Mouse (Mus musculus): ENCODE measurements around the gene Tmprss11d.

Gene Tmprss11d

GRCm38 (mm10) chr5:86373320-86373719, at the start of gene Tmprss11d:
Gene Tmprss11d, minus strand, starts transcription at chr5:86373420.
- no peak for DNase-seq

DNA sequence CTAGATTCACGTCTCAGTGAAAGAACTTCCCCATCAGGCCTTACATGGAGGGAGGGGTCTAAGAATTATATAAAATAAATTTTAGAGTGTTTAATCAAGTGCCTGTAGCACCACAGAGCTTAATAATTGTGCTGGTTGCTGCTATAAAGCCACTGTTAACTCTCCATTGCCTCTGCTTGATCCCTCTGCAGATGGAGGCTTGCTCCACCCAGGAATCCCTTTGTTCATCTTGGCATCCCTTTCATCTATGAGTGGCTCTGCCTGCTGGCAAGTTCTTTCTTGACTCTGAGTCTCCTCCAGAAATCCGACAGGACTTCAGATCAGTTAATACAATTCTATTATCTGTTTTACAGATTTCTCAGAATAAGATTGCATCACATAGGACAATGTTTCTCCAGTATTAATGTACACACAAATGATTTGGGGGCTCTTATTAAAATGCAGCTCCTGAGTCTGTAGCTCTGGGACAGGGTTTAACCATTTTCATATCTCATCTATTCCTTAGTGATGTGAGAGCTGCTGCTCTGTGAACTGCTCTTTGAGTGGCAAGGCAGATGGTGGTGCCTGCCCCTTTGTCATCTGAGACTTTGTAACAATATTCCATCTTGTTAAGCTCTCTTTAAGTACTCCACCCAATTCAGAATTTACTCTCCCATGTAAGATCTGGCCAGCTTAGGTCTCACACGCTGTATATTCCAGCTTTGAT, 48.3 kb upstream of the Tmprss11d start:
- no peak for DNase-seq

GRCm38 (mm10) chr5:86419494-86419893, 46.3 kb upstream of the Tmprss11d start:
- DNase-seq, result no peak

DNA sequence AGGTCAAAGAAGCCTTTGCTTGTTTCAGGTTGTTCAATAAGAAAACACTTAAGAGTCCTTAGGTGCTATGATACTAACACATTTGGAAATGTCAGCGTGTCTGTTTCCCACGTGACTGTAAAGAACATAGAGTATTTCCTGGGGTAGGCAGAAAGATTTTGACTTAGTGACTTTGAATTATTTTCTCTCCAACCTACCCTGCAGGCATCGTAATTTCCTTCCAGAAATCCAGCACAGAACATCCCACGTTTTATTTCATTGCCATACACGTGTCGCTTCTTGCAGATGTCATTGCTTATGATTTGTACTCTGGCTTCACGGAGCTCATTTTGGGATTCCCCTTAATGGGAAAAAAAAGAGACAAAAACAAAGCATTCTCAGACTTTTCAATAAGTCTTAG, 41.1 kb upstream of the Tmprss11d start:
- no peak for DNase-seq

GRCm38 (mm10) chr5:86410815-86411214, 37.6 kb upstream of the Tmprss11d start:
- DNase-seq, result no peak

DNA sequence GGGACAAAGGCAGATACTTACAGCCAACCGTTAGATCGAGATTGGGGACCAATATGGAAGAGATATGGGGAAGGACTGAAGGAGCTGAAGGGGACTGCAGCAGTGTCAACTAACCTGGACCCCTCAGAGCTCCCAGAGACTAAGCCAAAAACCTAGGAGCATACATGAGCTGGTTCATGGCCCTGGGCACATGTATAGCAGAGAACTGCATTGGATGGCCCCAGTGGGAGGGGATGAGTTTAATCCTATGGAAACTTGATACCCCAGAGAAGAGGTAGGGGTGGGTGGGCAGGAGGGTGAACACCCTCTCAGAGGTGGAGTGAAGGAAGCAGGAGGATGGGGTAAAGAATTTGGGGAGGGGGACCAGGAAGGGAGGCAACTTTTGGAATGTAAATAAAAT, 34.7 kb upstream of the Tmprss11d start:
- no peak for DNase-seq

- no peak for DNase-seq
Measured at GRCm38 (mm10) chr5:86407191-86407590, 34.0 kb upstream of the Tmprss11d start.

- no peak for DNase-seq
Measured at GRCm38 (mm10) chr5:86359412-86359985, 13.7 kb downstream of the Tmprss11d start.

GRCm38 (mm10) chr5:86352966-86353365, 20.3 kb downstream of the Tmprss11d start:
- DNase-seq, result no peak

- peak; percentile 3 for DNase-seq
Measured at GRCm38 (mm10) chr5:86318018-86318956, 54.9 kb downstream of the Tmprss11d start.

GRCm38 (mm10) chr5:86306116-86306515, 67.1 kb downstream of the Tmprss11d start:
- no peak for DNase-seq

DNA sequence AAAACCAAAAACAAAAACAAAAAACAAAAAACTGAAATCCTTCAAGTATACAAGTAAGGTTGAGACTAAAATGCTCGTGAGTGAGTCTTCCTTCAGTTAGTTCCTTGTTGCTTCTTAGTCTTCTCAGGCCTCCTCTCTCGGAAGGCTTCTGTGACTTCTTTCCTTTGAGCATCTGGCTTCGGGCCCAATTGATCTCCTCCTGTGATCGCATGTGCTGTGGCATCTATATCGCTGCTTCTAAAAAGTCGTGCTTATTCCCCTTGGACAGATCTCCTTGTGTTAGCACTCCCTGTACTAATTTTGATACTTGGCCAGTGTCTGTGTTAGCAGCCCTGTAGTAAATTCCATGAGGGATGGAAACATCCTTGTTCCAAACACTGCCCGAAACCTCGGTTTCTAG, 69.3 kb downstream of the Tmprss11d start:
- no peak for DNase-seq

DNA sequence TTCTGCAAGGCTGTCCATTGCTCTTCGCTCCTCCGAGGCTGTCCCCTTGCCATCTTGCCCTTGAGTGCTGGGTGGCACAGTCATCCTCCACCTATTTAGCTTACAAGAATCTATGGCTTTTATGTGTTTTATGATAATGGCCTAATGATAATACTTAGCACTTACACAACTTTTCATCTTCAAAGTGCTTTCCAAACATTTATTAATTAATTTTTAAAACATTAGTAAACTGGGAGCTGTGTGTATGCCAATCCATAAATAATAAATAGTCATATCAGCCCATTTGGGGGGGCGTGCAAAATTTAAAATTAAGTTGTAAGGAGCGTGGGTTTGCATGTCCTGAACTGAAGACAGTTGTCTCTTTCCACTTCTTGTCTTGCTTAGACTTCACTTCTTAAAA, 84.0 kb downstream of the Tmprss11d start, which contains the start of gene Tmprss11c:
Gene Tmprss11c, minus strand, starts transcription at position 101 of the 400 bp plus-strand sequence.
- DNase-seq, result no peak
